Mouse (Mus musculus) embryonic fibroblast, embryonic 13.5 days (primary cell): ENCODE data around the gene 5730480H06Rik.

Source experiments
- CTCF ChIP-seq: IDR thresholded peaks from 2 replicates; pipeline ENCODE4 v1.5.1; 2011; ENCODE audit warnings: mild to moderate bottlenecking, control low read depth, low read length, moderate library complexity, borderline replicate concordance; ENCODE audit not compliant: insufficient read depth
- POLR2A ChIP-seq: IDR thresholded peaks from 2 replicates; pipeline ENCODE4 v1.6.1; 2011; ENCODE audit warnings: low read depth, mild to moderate bottlenecking, control low read depth, low read length, moderate library complexity

DNA sequence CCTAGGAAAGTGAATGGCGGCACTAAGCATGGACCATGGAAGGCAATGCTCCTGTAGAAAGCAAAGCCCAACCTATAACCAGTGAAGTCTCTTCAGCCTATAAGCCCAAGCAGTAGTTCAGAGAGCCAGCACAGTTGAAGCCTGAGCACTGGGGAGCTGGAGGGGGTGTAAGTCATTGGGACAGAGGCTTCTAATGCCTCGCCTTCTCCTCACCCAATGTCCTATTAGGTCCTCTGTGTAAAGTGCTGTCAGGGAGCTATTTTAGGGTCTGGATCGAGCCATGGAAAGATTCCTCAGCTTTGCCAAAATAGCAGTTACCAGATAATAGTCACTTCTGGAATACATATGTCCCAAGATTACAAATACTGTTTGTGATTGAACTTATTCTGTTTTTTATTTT lies 26.6 kb upstream of the 5730480H06Rik start:
- TF ChIP-seq POLR2A (no peak), CTCF (no peak)
